Mouse (Mus musculus) stomach, adult 2 months (tissue): ENCODE data around the gene Slc35a3. TPM values are rescaled to one million over a fixed set of nuclear protein-coding genes. Genes with fewer than 3 reads are reported as not detected.

Experiments used
- polyA plus RNA-seq: library from polyadenylated mRNA; depleted of rRNA; stranded (reverse); fragments of >200 nt; gene quantifications from 2 replicates; pipeline ENCODE4 v1.2.3, GENCODE M21; 2012; rRNA removed

Slc35a3 gene
- polyA plus RNA-seq, result 2.5 and 5.0 TPM in 2 replicates

GRCm38 (mm10) chr3:116712436-116712881, at the start of gene Slc35a3:
Gene Slc35a3 (minus strand): TSS chr3:116712831.

DNA sequence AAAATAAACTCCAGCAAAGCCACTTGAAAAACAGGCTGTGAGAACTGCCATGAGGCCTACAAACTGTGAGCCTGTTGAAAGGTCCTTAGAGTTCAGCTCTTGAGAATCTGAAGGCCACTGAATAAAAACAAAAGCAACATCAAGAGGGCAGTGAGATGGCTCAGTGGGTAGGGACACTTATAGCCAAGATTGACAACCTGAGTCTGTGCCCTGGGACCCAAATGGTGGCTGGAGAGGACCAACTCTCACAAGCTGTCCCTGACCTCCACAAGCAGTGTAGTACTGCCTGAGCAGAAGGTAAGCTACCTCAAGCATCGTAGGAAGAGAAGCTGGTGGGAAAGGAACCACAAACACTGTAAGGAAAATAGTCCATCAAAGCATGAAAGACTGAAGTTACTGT, 31.5 kb downstream of the Slc35a3 start, which contains the start of gene Gm43191:
TSS of gene Gm43191 (minus strand) at position 101 of the 400 bp plus-strand sequence.

DNA sequence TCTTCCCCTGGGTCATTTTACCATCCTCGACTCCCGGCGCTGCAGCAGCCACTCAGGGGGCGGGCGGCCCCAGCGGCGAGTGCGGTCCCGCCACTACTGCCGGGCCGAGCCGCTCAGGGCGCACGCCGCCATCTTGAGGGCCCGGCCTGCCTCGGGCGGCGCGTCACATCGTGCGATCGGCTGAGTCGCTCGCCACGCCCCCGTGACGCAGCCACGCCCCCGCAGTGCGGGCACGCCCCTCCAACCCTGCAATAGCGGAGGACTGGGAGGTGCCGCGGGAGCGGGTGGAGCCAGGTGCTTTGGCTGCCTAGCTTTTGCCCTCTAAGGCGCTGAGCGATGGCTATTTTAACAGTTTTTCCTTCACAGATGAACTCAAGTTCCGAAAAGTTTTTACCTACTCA, 50.2 kb downstream of the Slc35a3 start, which contains the start of gene Mfsd14a:
TSS of gene Mfsd14a (minus strand) at position 215 of the 401 bp plus-strand sequence.

Other genes with a start within 250 kb of the Slc35a3 start
- gene Rtca, start 204.6 kb downstream of the Slc35a3 start, polyA plus RNA-seq, result 6.9 and 20.4 TPM in 2 replicates
- gene Dbt, start 199.8 kb downstream of the Slc35a3 start, polyA plus RNA-seq, result 2.7 and 4.2 TPM in 2 replicates
- gene Lrrc39, start 149.9 kb downstream of the Slc35a3 start, polyA plus RNA-seq, result 0.05 and 0.13 TPM in 2 replicates
- gene Sass6, start 117.8 kb downstream of the Slc35a3 start, polyA plus RNA-seq, result 0.18 and 0.22 TPM in 2 replicates
- 0.17 and 0.70 TPM in 2 replicates for gene Trmt13, start 98.2 kb downstream of the Slc35a3 start, polyA plus RNA-seq
- 2.9 and 4.9 TPM in 2 replicates for gene Mfsd14a, start 50.2 kb downstream of the Slc35a3 start, polyA plus RNA-seq
- not detected in 2 replicates for gene Gm43191, start 31.6 kb downstream of the Slc35a3 start, polyA plus RNA-seq
- 1.4 and 2.0 TPM in 2 replicates for gene Agl, start 95.3 kb upstream of the Slc35a3 start, polyA plus RNA-seq
- 15.3 and 16.6 TPM in 2 replicates for gene Frrs1, start 146.6 kb upstream of the Slc35a3 start, polyA plus RNA-seq